Mouse (Mus musculus) hindbrain, embryonic 12.5 days (tissue): ENCODE measurements around the gene Hoxa6. TPM values are rescaled to one million over a fixed set of nuclear protein-coding genes. Genes with fewer than 3 reads are reported as not detected.
A peak's percentile ranks its signal among the peaks of the same experiment; 100 is the strongest.

Experiments
- ATAC-seq: fragments of 200-750 bp; cut with Nextera tagmentation; 2 replicates; pipeline ENCODE4 v1.8.0; 2017; ENCODE audit warnings: moderate TSS enrichment; ENCODE audit not compliant: low FRiP score
- H3K27ac ChIP-seq: fragments of 300-500 bp; sonication (generic); 2 replicates; pipeline ENCODE4 v1.5.1; 2016; ENCODE audit warnings: mild to moderate bottlenecking
- H3K27me3 ChIP-seq: fragments of 300-500 bp; sonication (generic); 2 replicates; pipeline ENCODE4 v1.6.1; 2016; ENCODE audit warnings: mild to moderate bottlenecking
- H3K36me3 ChIP-seq: fragments of 300-500 bp; sonication (generic); 2 replicates; pipeline ENCODE4 v1.6.1; 2016; ENCODE audit warnings: mild to moderate bottlenecking
- H3K4me1 ChIP-seq: fragments of 300-500 bp; sonication (generic); 2 replicates; pipeline ENCODE4 v1.6.1; 2016
- H3K4me2 ChIP-seq: fragments of 300-500 bp; sonication (generic); replicated peaks from 2 replicates; pipeline ENCODE4 v1.6.1; 2016; ENCODE audit warnings: mild to moderate bottlenecking
- H3K4me3 ChIP-seq: fragments of 300-500 bp; sonication (generic); 2 replicates; pipeline ENCODE4 v1.5.1; 2016; ENCODE audit warnings: mild to moderate bottlenecking
- H3K9ac ChIP-seq: fragments of 300-500 bp; sonication (generic); 2 replicates; pipeline ENCODE4 v1.6.1; 2016; ENCODE audit warnings: mild to moderate bottlenecking, moderate library complexity
- H3K9me3 ChIP-seq: fragments of 300-500 bp; sonication (generic); replicated peaks from 2 replicates; pipeline ENCODE4 v1.6.1; 2016; ENCODE audit warnings: mild to moderate bottlenecking
- WGBS: fragments of 180-500 bp; shearing (Covaris S2); methylation state at CpG from one replicate; pipeline ENCODE4 v1.1.7; 2016; 5-methylcytosine and 5-hydroxymethylcytosine counted together
- polyA plus RNA-seq: library from polyadenylated mRNA; unstranded; fragments of >200 nt; fragmentation: Nextera tagmentation; extraction: Ambion mirVana; gene quantifications from 2 replicates; pipeline ENCODE4 v1.2.1, GENCODE M21; 2016

Hoxa6 gene
- polyA plus RNA-seq, 1 experiment from 2014 or later = 18.7 TPM

DNA sequence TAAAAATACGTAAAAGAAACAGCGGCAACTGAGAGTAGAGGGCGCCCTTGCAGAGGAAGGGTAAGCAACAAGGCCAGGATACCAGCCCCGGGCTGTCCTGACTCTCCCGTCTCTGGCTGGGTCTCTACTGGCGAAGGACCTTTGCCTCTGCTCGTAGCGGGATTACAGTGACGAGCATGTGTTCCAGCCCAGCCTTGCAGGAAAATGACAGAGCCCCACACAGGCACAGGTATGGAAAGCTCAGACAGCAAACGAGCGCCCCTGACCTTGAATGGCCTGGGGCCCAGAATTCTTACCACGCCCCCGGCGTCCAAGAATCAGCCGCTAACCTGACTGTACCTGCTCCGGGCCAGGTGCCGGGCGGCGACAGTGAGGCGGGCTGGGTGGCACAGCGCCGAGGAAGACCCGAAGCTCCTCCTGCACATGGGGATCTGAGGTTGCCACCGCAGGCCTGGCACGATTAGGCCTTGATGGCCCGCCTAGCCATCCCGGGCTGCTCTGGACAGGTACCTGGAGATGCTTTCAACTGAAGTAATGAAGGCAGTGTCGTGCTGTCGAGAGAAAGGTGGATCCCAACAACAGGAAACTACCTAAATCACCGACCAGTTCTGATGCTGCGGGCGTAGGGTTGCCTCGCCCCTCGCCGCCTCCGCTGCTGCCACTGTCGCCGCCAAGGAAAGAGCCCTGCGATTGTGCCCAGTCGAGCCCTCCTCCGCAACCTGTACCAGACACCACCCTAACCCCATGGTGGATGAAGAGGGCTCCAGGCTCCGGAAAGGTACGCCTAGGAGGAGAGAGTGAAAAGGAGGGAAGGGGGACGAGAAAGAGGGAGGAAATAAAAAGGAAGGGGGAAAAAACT lies 21.3 kb upstream of the Hoxa6 start:
- H3K4me3 ChIP-seq = no peak overlapping the region

DNA sequence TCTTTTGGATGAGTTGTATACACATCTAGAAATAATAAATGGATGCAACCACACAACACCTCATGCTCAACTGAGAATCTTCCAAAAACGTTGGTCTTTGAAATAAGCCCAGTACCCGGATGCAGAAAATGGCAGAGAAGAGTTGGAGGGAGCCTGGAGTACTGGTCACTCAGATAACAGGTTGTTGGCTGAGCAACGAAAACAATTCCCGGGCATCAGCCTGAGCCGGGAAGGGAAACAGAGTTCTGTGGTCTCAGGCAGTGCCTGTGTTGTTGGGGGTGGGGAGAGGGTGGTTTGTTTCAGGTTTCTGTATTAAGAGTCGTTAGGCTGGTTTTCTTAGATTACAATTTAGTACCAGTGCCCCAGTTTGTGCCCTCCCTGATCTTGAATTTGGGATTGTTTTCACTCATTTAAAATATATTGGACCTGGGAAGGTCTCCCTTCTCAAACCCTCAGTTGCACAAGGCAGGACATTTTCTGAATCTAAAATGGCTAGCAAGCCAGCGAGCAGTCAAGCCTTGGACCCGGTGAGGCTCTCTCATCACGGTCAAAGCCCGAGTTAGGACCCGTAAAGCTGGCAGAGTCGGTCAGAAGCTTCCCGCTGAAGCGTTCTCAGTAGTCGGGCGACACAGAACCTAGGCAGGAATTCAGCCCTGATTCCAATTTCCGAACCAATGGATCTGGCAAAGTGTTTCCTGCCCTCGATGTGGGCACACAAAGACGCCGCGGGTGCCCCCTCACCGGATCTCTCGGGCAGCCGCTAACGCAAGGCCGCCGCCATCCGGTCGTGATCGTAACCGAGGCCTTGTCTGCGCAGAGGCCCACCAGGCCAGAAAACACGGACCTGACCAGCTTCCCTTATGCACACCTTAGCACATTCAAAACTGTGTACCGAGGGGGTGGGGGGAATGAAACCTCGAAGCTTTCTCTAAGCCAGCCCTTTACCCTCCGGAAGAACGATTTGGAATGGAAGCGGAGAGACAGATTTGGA lies 20.2 kb upstream of the Hoxa6 start:
- Histone ChIP-seq H3K4me2 (no peak overlapping the region), H3K27me3 (peaks cover 94% of the 10 kb centered on the region), H3K36me3 (no peaks in the 10 kb centered on the region), H3K27ac (no peak overlapping the region), H3K4me3 (no peak overlapping the region), H3K9me3 (no peaks in the 10 kb centered on the region), H3K4me1 (0 out of 2 replicates have a peak, but pooled peaks cover 4% of the 10 kb centered on the region), H3K9ac (no peak overlapping the region)
- ATAC-seq = no peak
- WGBS = 1% methylated on average over 38 of the region's 38 CpGs

More for the DNA sequence above, 21.3 kb upstream of the Hoxa6 start:
- no peak for ATAC-seq
- Histone ChIP-seq H3K9me3 (no peaks in the 10 kb centered on the region), H3K9ac (no peak overlapping the region), H3K27me3 (peaks cover 94% of the 10 kb centered on the region), H3K36me3 (no peaks in the 10 kb centered on the region), H3K4me1 (0 out of 2 replicates have a peak, but pooled peaks cover 4% of the 10 kb centered on the region), H3K27ac (no peak overlapping the region), H3K4me2 (no peak overlapping the region)
- 1% methylated on average over 44 of the region's 44 CpGs for WGBS

DNA sequence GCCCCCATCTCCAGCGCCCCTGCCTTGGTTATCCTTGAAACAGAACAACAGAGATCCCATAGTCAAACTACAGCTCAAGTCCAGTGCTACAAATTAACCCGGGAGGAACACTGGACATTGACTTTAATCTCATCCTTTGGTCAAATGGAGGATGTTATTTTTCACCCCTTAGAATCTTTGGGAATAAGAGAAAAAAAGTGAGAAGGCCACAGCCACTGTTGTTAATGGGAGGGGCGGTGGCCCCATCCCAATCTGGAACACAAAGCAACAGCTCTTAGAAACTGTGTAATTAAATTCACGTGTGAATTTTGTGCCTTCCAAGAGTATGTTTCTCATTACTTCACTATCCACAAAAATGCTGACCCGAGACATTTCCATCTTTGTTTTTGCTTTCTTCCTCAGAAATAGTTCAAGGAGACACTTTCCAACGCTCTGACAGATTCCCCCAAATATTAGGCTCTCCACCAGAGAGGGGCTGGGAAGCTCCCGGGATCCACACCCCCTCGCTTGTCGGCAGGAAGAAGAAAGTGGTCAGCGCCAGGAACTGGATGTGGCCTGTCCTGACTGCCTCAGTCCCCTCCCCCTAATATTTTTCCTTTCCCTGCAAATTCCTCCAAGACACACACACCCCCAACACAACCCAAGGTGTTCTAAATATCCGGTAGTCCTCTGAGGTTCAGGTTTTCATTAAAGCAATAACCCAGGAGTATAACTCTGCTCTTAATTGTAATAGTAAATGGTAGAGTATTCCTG lies 19.1 kb upstream of the Hoxa6 start:
- Histone ChIP-seq H3K27me3 (peaks cover 94% of the 10 kb centered on the region), H3K36me3 (no peaks in the 10 kb centered on the region), H3K4me2 (no peak overlapping the region), H3K9ac (no peak overlapping the region), H3K4me3 (no peak overlapping the region), H3K9me3 (no peaks in the 10 kb centered on the region), H3K27ac (no peak overlapping the region), H3K4me1 (0 out of 2 replicates have a peak, but pooled peaks cover 4% of the 10 kb centered on the region)
- no peak for ATAC-seq
- WGBS = 4% methylated on average over 11 of the region's 11 CpGs

DNA sequence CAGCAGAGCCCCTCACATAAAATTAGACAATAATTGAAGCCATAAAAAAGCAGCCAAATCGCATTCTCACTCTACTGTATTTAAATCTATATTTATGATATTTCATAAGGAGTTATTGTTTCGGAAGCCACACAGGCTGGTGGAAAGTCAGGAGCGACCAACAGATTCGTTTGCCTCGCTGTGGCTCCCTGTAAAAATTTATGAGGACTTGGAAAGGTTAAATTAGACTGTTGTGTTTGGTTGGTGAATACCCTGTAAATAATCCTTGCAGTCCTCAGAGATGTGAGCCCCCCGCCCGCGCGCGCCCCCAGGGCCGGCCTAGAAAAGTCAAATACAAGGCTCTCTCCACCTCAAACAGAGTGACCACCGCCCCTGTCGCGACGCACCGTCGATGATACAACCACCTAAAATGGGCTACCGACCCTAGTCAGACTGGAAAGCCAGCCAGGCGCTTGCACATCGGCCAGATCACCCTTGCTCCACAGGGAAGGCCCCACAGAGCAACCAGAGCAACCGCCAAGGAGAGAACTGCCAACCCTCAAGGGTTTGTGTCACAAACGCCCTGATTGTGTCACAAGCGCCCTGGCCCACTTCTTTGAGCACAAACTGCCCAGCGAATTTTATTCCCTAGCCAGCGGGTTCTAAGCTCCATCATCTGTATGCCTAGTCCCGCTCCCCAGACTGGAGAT lies 18.2 kb upstream of the Hoxa6 start:
- Histone ChIP-seq H3K27ac (no peak overlapping the region), H3K9me3 (no peaks in the 10 kb centered on the region), H3K27me3 (peaks cover 94% of the 10 kb centered on the region), H3K9ac (no peak overlapping the region), H3K4me1 (peaks cover 6% of the 10 kb centered on the region; the same call in 1 of the 2 replicates), H3K4me2 (no peak overlapping the region), H3K4me3 (no peak overlapping the region), H3K36me3 (no peaks in the 10 kb centered on the region)
- 2% methylated on average over 26 of the region's 26 CpGs for WGBS
- ATAC-seq = no peak

DNA sequence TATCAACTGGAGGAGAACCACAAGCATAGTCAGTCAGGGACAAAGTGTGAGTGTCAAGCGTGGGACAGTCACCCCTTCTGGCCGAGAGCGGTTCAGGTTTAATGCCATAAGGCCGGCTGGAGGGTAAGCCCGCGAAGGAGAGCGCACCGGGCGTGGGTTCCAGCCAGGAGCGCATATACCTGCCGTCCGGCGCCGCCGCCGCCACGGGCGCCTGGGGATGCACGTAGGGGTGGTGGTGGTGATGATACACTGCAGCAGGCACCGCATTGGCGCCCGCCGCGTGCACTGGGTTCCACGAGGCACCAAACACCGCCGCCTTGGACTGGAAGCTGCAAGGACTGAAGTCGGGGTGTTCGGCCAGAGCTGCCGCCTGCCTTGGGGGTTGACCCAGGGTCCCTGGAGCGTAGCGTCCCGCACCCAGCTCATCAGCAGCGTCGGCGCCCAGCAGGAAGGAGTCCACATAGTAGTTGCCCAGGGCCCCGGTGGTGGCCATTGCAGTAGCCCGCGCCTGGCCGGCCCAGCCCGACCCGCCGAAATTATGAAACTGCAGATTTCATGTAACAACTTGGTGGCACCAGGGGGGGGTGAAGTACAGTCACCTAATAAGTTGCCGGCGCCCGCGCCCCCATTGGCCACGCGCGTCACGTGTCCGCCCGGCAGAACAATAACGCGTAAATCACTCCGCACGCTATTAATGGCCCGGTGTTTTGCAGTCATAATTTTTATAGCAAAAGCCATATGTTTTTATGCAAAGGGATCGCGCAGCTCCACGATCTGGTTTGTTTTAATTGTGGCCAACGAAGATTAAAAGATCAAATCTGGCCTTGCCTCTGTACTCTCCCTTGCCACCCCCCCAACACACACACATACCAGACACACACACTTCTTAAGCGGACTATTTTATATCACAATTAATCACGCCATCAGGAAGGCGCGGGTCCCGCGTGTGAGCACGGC lies 17.4 kb upstream of the Hoxa6 start:
- H3K27me3 ChIP-seq = peaks cover 97% of the 10 kb centered on the region
- ATAC-seq = no peak
- H3K4me1 ChIP-seq = peaks cover 12% of the 10 kb centered on the region; the same call in 1 of the 2 replicates
- no peak overlapping the region for H3K9ac ChIP-seq
- no peak overlapping the region for H3K4me2 ChIP-seq
- WGBS = 1% methylated on average over 69 of the region's 69 CpGs
- no peaks in the 10 kb centered on the region for H3K9me3 ChIP-seq
- H3K36me3 ChIP-seq = no peaks in the 10 kb centered on the region
- no peak overlapping the region for H3K27ac ChIP-seq
- peak overlapping the region; percentile 8 for H3K4me3 ChIP-seq

DNA sequence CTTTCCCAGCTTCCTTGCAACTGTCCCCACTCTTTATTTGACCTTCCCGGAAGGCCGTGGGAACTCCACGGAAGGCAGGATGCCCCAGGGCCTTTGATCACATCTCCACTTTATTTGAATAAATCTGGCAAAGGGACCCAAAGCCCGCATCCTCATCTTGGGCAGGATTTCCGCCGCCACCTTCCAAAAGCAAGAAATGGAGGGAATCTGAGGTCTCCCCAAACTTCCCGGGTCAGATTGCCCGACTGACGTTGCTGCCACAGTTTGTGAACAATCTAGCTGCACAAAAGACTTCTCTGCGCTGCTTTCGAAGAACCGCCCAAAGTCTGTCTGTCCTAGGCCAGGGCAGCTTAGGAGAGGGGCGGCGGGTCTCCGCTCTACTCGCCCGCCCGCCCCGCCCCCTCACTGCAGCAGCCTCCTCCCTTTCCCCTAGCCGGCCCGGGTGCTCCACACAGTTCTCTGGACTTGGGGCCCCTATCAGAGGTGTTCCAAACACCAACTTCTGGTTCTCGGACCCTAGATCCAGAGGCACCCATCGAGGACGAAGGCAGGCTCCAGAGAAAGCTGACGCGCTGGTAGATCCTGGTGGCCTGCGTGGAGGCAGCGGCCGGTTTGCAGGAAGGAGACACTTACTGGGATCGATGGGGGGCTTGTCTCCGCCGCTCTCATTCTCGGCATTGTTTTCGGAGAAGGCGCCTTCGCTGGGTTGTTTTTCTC lies 16.5 kb upstream of the Hoxa6 start:
- peaks cover 12% of the 10 kb centered on the region; the same call in 1 of the 2 replicates for H3K4me1 ChIP-seq
- no peak overlapping the region for H3K4me2 ChIP-seq
- H3K9ac ChIP-seq = no peak overlapping the region
- no peak overlapping the region for H3K27ac ChIP-seq
- ATAC-seq = no peak
- H3K4me3 ChIP-seq = no peak overlapping the region; the same call in 1 of the 2 replicates
- WGBS = 2% methylated on average over 36 of the region's 36 CpGs
- H3K9me3 ChIP-seq = no peaks in the 10 kb centered on the region
- H3K27me3 ChIP-seq = peaks cover 97% of the 10 kb centered on the region
- H3K36me3 ChIP-seq = no peaks in the 10 kb centered on the region

DNA sequence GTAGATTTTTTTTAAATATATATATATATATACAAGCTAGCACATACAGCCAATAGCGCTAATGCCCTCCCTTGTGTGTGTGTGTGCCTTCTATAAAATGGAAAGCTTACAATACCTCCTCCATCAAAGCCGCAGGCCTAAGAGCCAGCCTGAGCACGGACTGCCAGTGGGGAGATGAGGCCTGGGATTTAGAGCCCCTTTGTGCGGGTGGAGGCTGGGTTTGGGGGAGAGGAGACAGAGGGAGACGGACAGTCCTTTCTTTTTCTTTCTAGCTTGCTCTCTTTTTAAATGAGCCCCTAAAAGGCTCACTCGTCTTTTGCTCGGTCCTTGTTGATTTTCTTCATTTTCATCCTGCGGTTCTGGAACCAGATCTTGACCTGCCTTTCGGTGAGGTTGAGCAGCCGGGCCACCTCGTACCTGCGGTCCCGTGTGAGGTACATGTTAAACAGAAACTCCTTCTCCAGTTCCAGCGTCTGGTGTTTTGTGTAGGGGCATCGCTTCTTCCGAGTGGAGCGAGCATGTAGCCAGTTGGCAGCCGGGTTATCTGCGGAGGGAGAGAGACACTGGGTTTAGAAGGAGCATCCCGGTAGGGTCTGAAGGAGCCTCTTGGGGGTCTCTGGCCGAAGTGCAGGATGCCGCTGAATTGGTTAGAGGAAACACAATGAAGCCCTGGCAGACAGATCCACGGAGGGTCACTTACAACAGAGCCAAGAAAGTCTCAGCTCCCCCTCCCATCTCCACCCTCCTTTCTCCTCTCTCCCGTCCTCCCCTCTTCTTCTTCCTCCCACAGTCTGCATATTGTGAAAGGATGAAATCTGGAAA lies 15.6 kb upstream of the Hoxa6 start:
- Histone ChIP-seq H3K27ac (no peak overlapping the region), H3K9me3 (no peaks in the 10 kb centered on the region), H3K4me3 (no peak overlapping the region), H3K4me1 (peaks cover 12% of the 10 kb centered on the region; the same call in 1 of the 2 replicates), H3K27me3 (peaks cover 98% of the 10 kb centered on the region), H3K9ac (no peak overlapping the region), H3K36me3 (no peaks in the 10 kb centered on the region), H3K4me2 (no peak overlapping the region)
- WGBS = 1% methylated on average over 24 of the region's 24 CpGs
- ATAC-seq = no peak

DNA sequence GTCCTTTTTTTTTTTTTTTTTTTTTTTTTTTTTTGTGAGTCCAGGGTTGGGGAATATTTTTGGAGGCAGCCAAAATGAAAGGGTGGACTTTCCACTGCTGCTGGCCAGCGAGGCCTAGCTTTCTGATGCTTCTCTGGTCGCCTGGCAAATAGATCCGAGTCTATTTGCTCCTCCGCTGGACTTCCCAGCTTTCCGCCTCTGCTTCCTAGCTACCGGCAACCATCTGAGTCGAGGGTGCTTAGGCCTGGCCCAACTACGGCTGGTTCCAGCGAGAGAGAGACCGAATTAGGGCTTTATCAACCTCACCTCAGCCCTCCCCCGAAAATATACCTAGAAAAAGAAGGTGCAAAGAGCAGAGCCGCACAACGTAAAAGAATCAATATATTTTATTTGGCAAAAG lies 14.2 kb upstream of the Hoxa6 start:
- no peak for ATAC-seq
- Histone ChIP-seq H3K4me3 (no peak overlapping the region), H3K27me3 (peaks cover 100% of the 10 kb centered on the region), H3K27ac (no peak overlapping the region), H3K9ac (no peak overlapping the region), H3K4me2 (no peak overlapping the region), H3K36me3 (no peaks in the 10 kb centered on the region), H3K4me1 (peaks cover 12% of the 10 kb centered on the region; the same call in 1 of the 2 replicates), H3K9me3 (no peaks in the 10 kb centered on the region)
- 14% methylated on average over 13 of the region's 13 CpGs for WGBS

DNA sequence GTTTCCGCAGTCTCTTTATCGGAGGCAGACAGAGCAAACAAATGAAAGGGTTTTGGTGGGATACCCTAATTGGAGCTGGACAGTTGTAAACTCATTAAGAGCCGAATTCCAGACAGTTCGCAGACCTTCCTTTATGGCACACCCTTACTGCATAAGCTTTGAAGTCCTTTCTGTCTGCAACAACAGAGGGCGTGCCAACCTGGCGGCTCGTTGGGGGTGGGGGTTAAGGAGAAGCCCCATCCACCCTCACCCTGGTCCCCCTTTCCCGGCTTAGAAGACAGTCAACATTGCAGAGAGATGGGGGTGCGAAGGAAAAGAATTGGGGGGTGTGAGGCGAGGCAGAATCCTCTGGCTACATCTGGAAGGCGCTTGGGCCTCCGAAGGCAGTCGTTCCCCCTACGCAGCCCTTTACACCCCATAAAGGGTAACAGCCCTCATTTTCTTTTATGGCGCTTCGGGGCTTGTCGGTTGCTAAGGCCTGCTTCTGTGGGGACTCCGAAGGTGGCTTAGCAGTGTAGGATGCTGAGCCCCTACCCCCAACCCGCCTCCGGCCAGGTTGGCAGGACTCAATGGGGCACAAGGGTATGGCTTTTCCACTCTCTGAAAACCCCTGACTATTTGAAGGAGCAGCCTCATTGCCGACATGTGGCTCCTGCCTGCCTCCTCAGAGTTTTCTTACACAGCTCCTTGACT lies 13.6 kb upstream of the Hoxa6 start:
- WGBS = 4% methylated on average over 21 of the region's 21 CpGs
- no peak overlapping the region for H3K9ac ChIP-seq
- ATAC-seq = peak; percentile 9; the same call in 1 of the 2 replicates
- peak overlapping the region; percentile 66 for H3K4me2 ChIP-seq
- no peaks in the 10 kb centered on the region for H3K9me3 ChIP-seq
- peak overlapping the region; percentile 38; the same call in 1 of the 2 replicates for H3K4me3 ChIP-seq
- no peaks in the 10 kb centered on the region for H3K36me3 ChIP-seq
- no peak overlapping the region for H3K27ac ChIP-seq
- H3K4me1 ChIP-seq = peaks cover 16% of the 10 kb centered on the region; the same call in 1 of the 2 replicates
- H3K27me3 ChIP-seq = peaks cover 100% of the 10 kb centered on the region
